Mouse (Mus musculus) ES-E14 (cell line): Measurements from ENCODE around the gene Tmem9b. TPM values are rescaled to one million over a fixed set of nuclear protein-coding genes. Genes with fewer than 3 reads are reported as not detected.

Source experiments
- DNase-seq: peaks from one replicate; pipeline ENCODE4 v3.0.0-alpha.2; 2013; ENCODE audit warnings: low read depth, low spot score
- H3K27ac ChIP-seq: 2 replicates; pipeline ENCODE4 v1.5.1; 2012; ENCODE audit warnings: low read depth, mild to moderate bottlenecking, low read length, moderate library complexity, mixed read lengths; ENCODE audit not compliant: poor library complexity, insufficient read depth, severe bottlenecking
- H3K36me3 ChIP-seq: 2 replicates; pipeline ENCODE4 v1.6.1; 2012; ENCODE audit warnings: mild to moderate bottlenecking, low read length, moderate library complexity, mixed read lengths; ENCODE audit not compliant: control insufficient read depth, poor library complexity, insufficient read depth, severe bottlenecking
- H3K4me1 ChIP-seq, 2 experiments: fragments of 150-350 bp in 1 of 2; sonication (generic) in 1 of 2; 2 replicates each; pipeline ENCODE4 v1.6.1; 2012; ENCODE audit warnings: low read length in 2 of 2, mild to moderate bottlenecking in 1 of 2, mixed read lengths in 1 of 2; ENCODE audit not compliant: control insufficient read depth in 2 of 2, insufficient read depth in 2 of 2, poor library complexity in 1 of 2
- H3K4me3 ChIP-seq, 2 experiments: fragments of 150-350 bp in 1 of 2; sonication (generic) in 1 of 2; 2 replicates each; pipeline ENCODE4 v1.5.1; 2012; ENCODE audit warnings: low read length in 2 of 2, low read depth in 1 of 2, mild to moderate bottlenecking in 1 of 2, mixed read lengths in 1 of 2; ENCODE audit not compliant: insufficient read depth in 1 of 2, poor library complexity in 1 of 2, severe bottlenecking in 1 of 2
- H3K9ac ChIP-seq: 2 replicates; pipeline ENCODE4 v1.6.1; 2012; ENCODE audit warnings: low read depth, mild to moderate bottlenecking, low read length, mixed read lengths; ENCODE audit not compliant: poor library complexity, insufficient read depth, severe bottlenecking
- H3K9me3 ChIP-seq: fragments of 150-350 bp; sonication (generic); 2 replicates; pipeline ENCODE4 v1.6.1; 2012; ENCODE audit warnings: low read depth, mild to moderate bottlenecking, low read length; ENCODE audit not compliant: control insufficient read depth, insufficient read depth
- CHD2 ChIP-seq: IDR thresholded peaks from 2 replicates; pipeline ENCODE4 v1.6.1; 2014; ENCODE audit warnings: mild to moderate bottlenecking, low read depth, low read length, inconsistent platforms
- HCFC1 ChIP-seq: IDR thresholded peaks from 2 replicates; pipeline ENCODE4 v1.6.1; 2012; ENCODE audit warnings: low read length, inconsistent platforms, borderline replicate concordance; ENCODE audit not compliant: insufficient read depth
- MAFK ChIP-seq: IDR thresholded peaks from 2 replicates; pipeline ENCODE4 v1.6.1; 2014; ENCODE audit warnings: mild to moderate bottlenecking, low read depth, low read length, inconsistent platforms; ENCODE audit not compliant: insufficient read depth
- ZC3H11A ChIP-seq: IDR thresholded peaks from 2 replicates; pipeline ENCODE4 v1.6.1; 2012; ENCODE audit warnings: low read depth, mild to moderate bottlenecking, inconsistent platforms, low read length, borderline replicate concordance
- ZNF384 ChIP-seq: IDR thresholded peaks from 2 replicates; pipeline ENCODE4 v1.6.1; 2012; ENCODE audit warnings: low read depth, low read length, inconsistent platforms
- in situ Hi-C, 2 experiments: fragments of 600-800 bp; cut with MboI; formaldehyde crosslinking; loops; one replicate each; pipeline ENCODE4 v1.15.1; 2025; ENCODE audit warnings: low sequenced_read_pairs in 2 of 2, inconsistent platforms in 1 of 2; ENCODE audit not compliant: unreplicated experiment in 2 of 2
- total RNA-seq: library from RNA; depleted of rRNA; stranded (reverse); fragments of 300-350 nt; gene quantifications from 2 replicates; pipeline ENCODE4 v1.2.3, GENCODE M21; 2012

Tmem9b gene
- total RNA-seq, 1 experiment = 17.2 TPM

GRCm38 (mm10) chr7:109794556-109794955 is 41.9 kb upstream of the Tmem9b start:
- H3K36me3 ChIP-seq = no peaks in the 10 kb centered on the region
- no peak overlapping the region for H3K4me3 ChIP-seq
- DNase-seq = no peak
- peaks cover 0 to 3% of the 10 kb centered on the region in 2 experiments; a peak in 1 of 4 replicates for H3K4me1 ChIP-seq
- H3K27ac ChIP-seq = no peak overlapping the region
- no peak for TF ChIP-seq HCFC1
- no peaks in the 10 kb centered on the region for H3K9me3 ChIP-seq
- no peak overlapping the region for H3K9ac ChIP-seq
- in situ Hi-C loops = no loop called here

GRCm38 (mm10) chr7:109792759-109793158 is 40.1 kb upstream of the Tmem9b start:
- no peak overlapping the region for H3K27ac ChIP-seq
- H3K4me3 ChIP-seq = no peak overlapping the region
- H3K4me1 ChIP-seq = peaks cover 0 to 3% of the 10 kb centered on the region in 2 experiments; a peak in 2 of 4 replicates
- DNase-seq = peak; percentile 56
- no peaks in the 10 kb centered on the region for H3K36me3 ChIP-seq
- TF ChIP-seq ZC3H11A (peak; percentile 33; the same call in 1 of the 2 replicates), MAFK (no peak)
- in situ Hi-C loops = no loop called here
- no peak overlapping the region for H3K9ac ChIP-seq
- H3K9me3 ChIP-seq = no peaks in the 10 kb centered on the region

- H3K9ac ChIP-seq = no peak overlapping the region
- H3K4me3 ChIP-seq = no peak overlapping the region
- no peaks in the 10 kb centered on the region for H3K9me3 ChIP-seq
- TF ChIP-seq MAFK (no peak), ZC3H11A (no peak), CHD2 (no peak), HCFC1 (no peak), ZNF384 (no peak)
- no peak overlapping the region for H3K27ac ChIP-seq
- no peak for DNase-seq
- peaks cover 0 to 3% of the 10 kb centered on the region in 2 experiments; a peak in 2 of 4 replicates for H3K4me1 ChIP-seq
- H3K36me3 ChIP-seq = no peaks in the 10 kb centered on the region
- in situ Hi-C loops = no loop called here
Measured at GRCm38 (mm10) chr7:109790818-109791217, 38.1 kb upstream of the Tmem9b start.

GRCm38 (mm10) chr7:109787860-109788259 is 35.2 kb upstream of the Tmem9b start:
- in situ Hi-C loops = no loop called here
- Histone ChIP-seq H3K9ac (no peak overlapping the region), H3K4me3 (no peak overlapping the region), H3K4me1 (peaks cover 0 to 3% of the 10 kb centered on the region in 2 experiments; a peak in 2 of 4 replicates), H3K9me3 (no peaks in the 10 kb centered on the region), H3K36me3 (no peaks in the 10 kb centered on the region), H3K27ac (no peak overlapping the region)
- no peak for TF ChIP-seq HCFC1
- no peak for TF ChIP-seq MAFK
- no peak for TF ChIP-seq CHD2
- no peak for TF ChIP-seq ZNF384
- no peak for DNase-seq

GRCm38 (mm10) chr7:109783281-109783680 is 30.6 kb upstream of the Tmem9b start:
- in situ Hi-C loops = no loop called here
- DNase-seq = no peak
- Histone ChIP-seq H3K9me3 (no peaks in the 10 kb centered on the region), H3K9ac (no peak overlapping the region), H3K4me3 (no peak overlapping the region), H3K4me1 (no peaks in the 10 kb centered on the region; a peak in 1 of 4 replicates), H3K27ac (no peak overlapping the region), H3K36me3 (no peaks in the 10 kb centered on the region)
- TF ChIP-seq CHD2 (no peak), MAFK (no peak), ZC3H11A (no peak), ZNF384 (no peak), HCFC1 (no peak)
